12 mouse cellular contexts compared by ENCODE assay signal in genomic region chr16:25899657-25900056, GRCm38 (mm10).
"Had no signal": no experiment of that assay in that cellular context is flagged by ENCODE, and none has a peak within 500 bp of the region (broad histone marks: within the 10 kb centered on the region; RNA-seq: fewer than 3 reads in every experiment).

No protein-coding gene starts in this region.

- H3K36me3 ChIP-seq: kidney, embryonic 15.5 days; limb, embryonic 15.5 days; midbrain, embryonic 10.5 days; neural tube, embryonic 12.5 days had no signal

- H3K9me3 ChIP-seq: kidney, embryonic 15.5 days; limb, embryonic 15.5 days; midbrain, embryonic 10.5 days; neural tube, embryonic 12.5 days had no signal

- H3K4me2 ChIP-seq: kidney, embryonic 15.5 days; limb, embryonic 15.5 days; neural tube, embryonic 12.5 days had no signal

- DNase-seq: kidney, postnatal 4 days; layer of hippocampus, postnatal 36 days; midbrain, embryonic 14.5 days; thymus, adult 18-20 months; thymus, postnatal 14 days had no signal

- H3K27ac ChIP-seq: kidney, embryonic 15.5 days; limb, embryonic 15.5 days; liver, embryonic 14.5 days; midbrain, embryonic 10.5 days; neural tube, embryonic 12.5 days had no signal

- H3K4me3 ChIP-seq: kidney, embryonic 15.5 days; limb, embryonic 15.5 days; midbrain, embryonic 10.5 days; neural tube, embryonic 12.5 days had no signal

- H3K27me3 ChIP-seq: kidney, embryonic 15.5 days; limb, embryonic 15.5 days; neural tube, embryonic 12.5 days had no signal

- H3K9ac ChIP-seq: kidney, embryonic 15.5 days; limb, embryonic 15.5 days; liver, embryonic 14.5 days; neural tube, embryonic 12.5 days had no signal

- ATAC-seq: inflammation-experienced regulatory T-cells, adult 6 months; intestine, postnatal 0 days had no signal

- H3K4me1 ChIP-seq: kidney, embryonic 15.5 days; limb, embryonic 15.5 days had no signal
